Mouse (Mus musculus): ENCODE data around the gene Add1. TPM values are rescaled to one million over a fixed set of nuclear protein-coding genes. Genes with fewer than 3 reads are reported as not detected.
A peak's percentile ranks its signal among the peaks of the same experiment; 100 is the strongest.

The Add1 gene
- polyA plus RNA-seq, 1 experiment from 2014 or later = 224 TPM

GRCm38 (mm10) chr5:34543114-34543513 lies 30.4 kb upstream of the Add1 start:
- no peaks in the 10 kb centered on the region for H3K4me1 ChIP-seq (ENCODE audit: control insufficient read depth, insufficient read depth, low read depth, low read length)
- H3K4me3 ChIP-seq (ENCODE audit: low read length) = no peak overlapping the region
- H3K27me3 ChIP-seq (replicated peaks; ENCODE audit: control insufficient read depth, insufficient read depth, low read length) = no peaks in the 10 kb centered on the region
- WGBS = 52% methylated on average over 4 of the region's 4 CpGs
- ATAC-seq = no peak
- H3K27ac ChIP-seq (ENCODE audit: low read depth, low read length) = no peak overlapping the region
- no peak overlapping the region for H3K9ac ChIP-seq (ENCODE audit: low read depth, low read length)
- no peak overlapping the region for H3K4me2 ChIP-seq (ENCODE audit: low read length)
- no peaks in the 10 kb centered on the region for H3K36me3 ChIP-seq (ENCODE audit: control insufficient read depth, insufficient read depth, low read length)
- H3K9me3 ChIP-seq (ENCODE audit: control insufficient read depth, low read length) = no peaks in the 10 kb centered on the region

GRCm38 (mm10) chr5:34547410-34547809 lies 26.1 kb upstream of the Add1 start:
- Histone ChIP-seq H3K27ac (ENCODE audit: low read depth, low read length) (no peak overlapping the region), H3K36me3 (ENCODE audit: control insufficient read depth, insufficient read depth, low read length) (peaks cover 4% of the 10 kb centered on the region; the same call in 1 of the 2 replicates), H3K9ac (ENCODE audit: low read depth, low read length) (no peak overlapping the region), H3K9me3 (ENCODE audit: control insufficient read depth, low read length) (no peaks in the 10 kb centered on the region), H3K4me2 (ENCODE audit: low read length) (no peak overlapping the region), H3K27me3 (replicated peaks; ENCODE audit: control insufficient read depth, insufficient read depth, low read length) (no peaks in the 10 kb centered on the region), H3K4me1 (ENCODE audit: control insufficient read depth, insufficient read depth, low read depth, low read length) (peaks cover 15% of the 10 kb centered on the region), H3K4me3 (ENCODE audit: low read length) (no peak overlapping the region)
- ATAC-seq = no peak

DNA sequence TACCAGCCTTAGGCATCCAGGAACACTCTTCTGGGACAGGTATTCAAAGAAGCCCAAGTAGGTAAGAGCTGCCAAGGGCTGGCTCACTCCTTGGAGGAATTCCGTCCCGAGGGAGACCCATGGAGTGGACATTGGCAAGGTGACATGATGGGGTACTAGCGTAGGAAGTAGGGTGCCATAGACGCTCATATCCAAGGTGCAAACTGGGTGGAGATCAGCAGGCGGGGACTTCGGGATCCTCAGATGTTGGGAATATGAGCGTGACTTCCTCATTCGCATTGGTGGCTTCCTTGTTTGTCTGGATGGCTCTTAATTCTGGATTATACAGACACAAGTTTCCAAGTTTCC lies 24.4 kb upstream of the Add1 start:
- peak overlapping the region; percentile 66 for H3K4me2 ChIP-seq (ENCODE audit: low read length)
- WGBS = 26% methylated on average over 8 of the region's 8 CpGs
- peaks cover 15% of the 10 kb centered on the region for H3K4me1 ChIP-seq (ENCODE audit: control insufficient read depth, insufficient read depth, low read depth, low read length)
- H3K27ac ChIP-seq (ENCODE audit: low read depth, low read length) = peak overlapping the region; percentile 84; the same call in 1 of the 2 replicates
- H3K9ac ChIP-seq (ENCODE audit: low read depth, low read length) = peak overlapping the region; percentile 97
- ATAC-seq = peak; percentile 32
- H3K27me3 ChIP-seq (replicated peaks; ENCODE audit: control insufficient read depth, insufficient read depth, low read length) = no peaks in the 10 kb centered on the region
- peak overlapping the region; percentile 95 for H3K4me3 ChIP-seq (ENCODE audit: low read length)
- no peaks in the 10 kb centered on the region for H3K9me3 ChIP-seq (ENCODE audit: control insufficient read depth, low read length)
- peaks cover 14% of the 10 kb centered on the region for H3K36me3 ChIP-seq (ENCODE audit: control insufficient read depth, insufficient read depth, low read length)

DNA sequence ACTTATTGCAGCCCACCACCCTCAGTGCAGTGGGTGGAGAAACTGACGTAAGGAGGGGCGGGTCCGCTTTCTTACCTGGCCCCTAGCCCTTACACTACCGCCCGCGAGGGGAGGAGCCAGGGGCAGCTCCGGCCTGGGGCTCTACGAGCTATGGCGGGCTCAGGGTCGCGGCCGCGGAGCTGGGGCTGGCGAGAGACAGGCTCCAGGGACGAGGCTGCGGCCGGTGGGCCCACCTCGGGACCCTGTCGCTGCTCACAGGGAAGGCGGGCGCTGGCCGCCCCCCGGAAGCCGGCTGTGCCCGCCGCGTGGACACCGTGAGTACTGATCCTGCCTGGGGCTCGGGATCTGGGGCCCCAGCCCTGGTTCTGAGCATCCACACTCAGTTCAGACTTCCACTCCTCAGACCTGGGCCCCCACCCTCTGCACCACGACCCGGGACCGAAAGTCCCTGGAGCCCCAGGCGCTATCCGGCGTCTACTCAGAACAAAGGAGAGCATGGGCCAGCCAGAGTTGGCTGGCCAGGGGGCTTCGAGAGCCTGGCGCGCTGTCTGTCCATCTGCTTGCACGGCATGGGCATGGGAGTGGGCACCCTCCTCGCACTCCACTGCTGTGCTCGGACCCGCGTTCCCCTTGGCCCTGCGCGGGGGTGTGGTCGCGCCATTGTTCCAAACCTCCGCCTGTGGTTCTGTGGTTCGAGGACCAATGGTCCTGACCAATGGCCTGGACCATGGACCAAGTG lies 23.8 kb upstream of the Add1 start:
- H3K36me3 ChIP-seq (ENCODE audit: control insufficient read depth, insufficient read depth, low read length) = peaks cover 14% of the 10 kb centered on the region
- peak overlapping the region; percentile 66 for H3K4me2 ChIP-seq (ENCODE audit: low read length)
- H3K9ac ChIP-seq (ENCODE audit: low read depth, low read length) = peak overlapping the region; percentile 97
- H3K27ac ChIP-seq (ENCODE audit: low read depth, low read length) = peak overlapping the region; percentile 84
- H3K4me1 ChIP-seq (ENCODE audit: control insufficient read depth, insufficient read depth, low read depth, low read length) = peaks cover 15% of the 10 kb centered on the region
- no peaks in the 10 kb centered on the region for H3K27me3 ChIP-seq (replicated peaks; ENCODE audit: control insufficient read depth, insufficient read depth, low read length)
- WGBS = under 1% methylated on average over 46 of the region's 49 CpGs
- ATAC-seq = peak; percentile 94
- H3K4me3 ChIP-seq (ENCODE audit: low read length) = peak overlapping the region; percentile 95
- no peaks in the 10 kb centered on the region for H3K9me3 ChIP-seq (ENCODE audit: control insufficient read depth, low read length)

DNA sequence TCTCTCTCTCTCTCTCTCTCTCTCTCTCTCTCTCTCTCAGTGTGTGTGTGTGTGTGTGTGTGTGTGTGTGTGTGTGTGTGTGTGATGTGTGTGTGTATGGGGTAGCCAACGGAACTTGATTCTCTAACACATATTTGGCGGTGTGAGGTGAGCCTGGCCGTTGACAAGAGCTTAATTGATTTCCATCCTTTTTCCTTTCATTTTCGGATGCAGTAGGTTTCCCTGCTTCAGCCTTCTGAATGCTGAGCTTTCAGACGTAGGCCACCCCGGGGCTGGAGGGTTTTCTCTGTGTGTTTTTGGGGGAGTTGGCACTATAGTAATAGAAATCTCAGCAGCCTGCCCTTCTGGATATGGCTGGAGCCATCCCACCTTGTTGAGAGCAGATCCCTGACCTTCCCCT lies 23.2 kb upstream of the Add1 start:
- 12% methylated on average over 6 of the region's 6 CpGs for WGBS
- Histone ChIP-seq H3K27ac (ENCODE audit: low read depth, low read length) (peak overlapping the region; percentile 84; the same call in 1 of the 2 replicates), H3K4me3 (ENCODE audit: low read length) (peak overlapping the region; percentile 95), H3K4me1 (ENCODE audit: control insufficient read depth, insufficient read depth, low read depth, low read length) (peaks cover 15% of the 10 kb centered on the region), H3K4me2 (ENCODE audit: low read length) (peak overlapping the region; percentile 66), H3K9me3 (ENCODE audit: control insufficient read depth, low read length) (no peaks in the 10 kb centered on the region), H3K9ac (ENCODE audit: low read depth, low read length) (peak overlapping the region; percentile 97), H3K36me3 (ENCODE audit: control insufficient read depth, insufficient read depth, low read length) (peaks cover 17% of the 10 kb centered on the region), H3K27me3 (replicated peaks; ENCODE audit: control insufficient read depth, insufficient read depth, low read length) (no peaks in the 10 kb centered on the region)
- peak; percentile 15; the same call in 1 of the 2 replicates for ATAC-seq

DNA sequence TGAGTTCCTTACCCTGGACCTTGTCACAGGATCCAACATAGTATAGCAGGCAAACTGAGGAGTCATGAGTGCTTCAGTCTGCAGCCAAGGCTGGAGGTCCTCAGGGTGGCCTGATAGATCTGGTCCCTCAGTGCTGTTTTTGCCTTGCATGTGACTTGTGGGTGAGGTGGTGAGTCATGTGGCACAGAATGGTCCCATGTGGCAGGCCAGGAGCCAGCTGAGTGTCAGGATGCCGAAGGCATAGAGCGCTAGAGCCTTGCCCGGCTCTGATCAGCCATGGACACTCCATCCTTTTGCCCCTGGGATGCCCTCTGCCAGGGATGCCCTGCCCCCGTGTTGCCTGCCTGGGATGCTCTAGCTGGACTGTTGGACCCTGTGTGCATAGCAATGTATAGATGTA lies 21.6 kb upstream of the Add1 start:
- 88% methylated on average over 4 of the region's 4 CpGs for WGBS

DNA sequence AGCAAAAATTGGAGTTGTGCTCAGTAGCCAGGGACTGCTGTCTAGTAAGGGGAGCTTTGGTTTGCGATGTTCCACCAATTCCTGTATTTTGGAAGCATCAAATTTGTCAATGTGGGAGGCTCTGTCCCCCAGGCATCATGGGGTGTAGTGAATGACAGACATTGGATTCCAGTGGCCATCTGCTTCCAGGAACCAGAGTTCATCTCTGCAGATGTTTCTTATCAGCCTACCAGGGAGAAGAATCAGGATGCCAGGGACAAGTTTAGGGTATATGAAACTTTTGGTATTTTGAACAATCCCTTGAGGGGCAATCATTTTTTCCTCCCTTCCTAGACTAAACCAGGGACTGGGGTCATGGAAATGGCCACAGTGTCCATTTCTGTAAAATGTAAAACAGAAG lies 9.6 kb upstream of the Add1 start:
- Histone ChIP-seq H3K4me3 (ENCODE audit: low read length) (no peak overlapping the region), H3K9ac (ENCODE audit: low read depth, low read length) (no peak overlapping the region), H3K36me3 (ENCODE audit: control insufficient read depth, insufficient read depth, low read length) (peaks cover 31% of the 10 kb centered on the region), H3K4me1 (ENCODE audit: control insufficient read depth, insufficient read depth, low read depth, low read length) (no peaks in the 10 kb centered on the region; the same call in 1 of the 2 replicates), H3K27ac (ENCODE audit: low read depth, low read length) (no peak overlapping the region), H3K4me2 (ENCODE audit: low read length) (no peak overlapping the region), H3K27me3 (replicated peaks; ENCODE audit: control insufficient read depth, insufficient read depth, low read length) (no peaks in the 10 kb centered on the region), H3K9me3 (ENCODE audit: control insufficient read depth, low read length) (no peaks in the 10 kb centered on the region)
- WGBS = 96% methylated on average over 1 of the region's 1 CpGs
- no peak for ATAC-seq

More for the DNA sequence above, 21.6 kb upstream of the Add1 start:
- H3K4me1 ChIP-seq (ENCODE audit: control insufficient read depth, insufficient read depth, low read depth, low read length) = peaks cover 15% of the 10 kb centered on the region
- H3K9ac ChIP-seq (ENCODE audit: low read depth, low read length) = no peak overlapping the region
- 0 out of 2 replicates have a peak overlapping the region, but pooled peaks have one; percentile 7 for H3K27ac ChIP-seq (ENCODE audit: low read depth, low read length)
- peaks cover 24% of the 10 kb centered on the region for H3K36me3 ChIP-seq (ENCODE audit: control insufficient read depth, insufficient read depth, low read length)
- H3K4me2 ChIP-seq (ENCODE audit: low read length) = no peak overlapping the region
- no peak for ATAC-seq
- no peak overlapping the region for H3K4me3 ChIP-seq (ENCODE audit: low read length)
- no peaks in the 10 kb centered on the region for H3K9me3 ChIP-seq (ENCODE audit: control insufficient read depth, low read length)
- H3K27me3 ChIP-seq (replicated peaks; ENCODE audit: control insufficient read depth, insufficient read depth, low read length) = no peaks in the 10 kb centered on the region

DNA sequence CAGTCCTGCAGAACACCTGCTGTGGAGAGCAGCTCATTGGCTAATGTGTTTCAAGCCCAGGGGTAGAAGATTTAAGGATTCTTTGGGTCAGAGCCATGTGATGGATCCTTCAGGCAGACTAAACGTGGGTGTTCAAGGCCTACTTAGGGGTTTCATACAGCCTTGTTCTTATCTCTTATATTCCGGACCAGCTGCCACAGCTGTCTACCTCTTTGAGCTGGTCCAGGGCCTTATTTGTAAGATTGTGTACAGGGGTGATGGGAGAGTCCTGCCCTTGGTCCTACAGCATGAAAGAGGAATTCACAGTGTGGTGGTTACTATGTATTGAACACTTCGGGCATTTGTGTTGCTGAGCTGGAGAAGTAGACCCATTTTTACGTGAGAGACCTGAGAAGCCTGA lies 9.2 kb upstream of the Add1 start:
- H3K9me3 ChIP-seq (ENCODE audit: control insufficient read depth, low read length) = no peaks in the 10 kb centered on the region
- no peak overlapping the region for H3K27ac ChIP-seq (ENCODE audit: low read depth, low read length)
- no peak overlapping the region for H3K9ac ChIP-seq (ENCODE audit: low read depth, low read length)
- no peaks in the 10 kb centered on the region; the same call in 1 of the 2 replicates for H3K4me1 ChIP-seq (ENCODE audit: control insufficient read depth, insufficient read depth, low read depth, low read length)
- H3K36me3 ChIP-seq (ENCODE audit: control insufficient read depth, insufficient read depth, low read length) = peaks cover 27% of the 10 kb centered on the region
- 89% methylated on average over 4 of the region's 4 CpGs for WGBS
- H3K27me3 ChIP-seq (replicated peaks; ENCODE audit: control insufficient read depth, insufficient read depth, low read length) = no peaks in the 10 kb centered on the region
- no peak overlapping the region for H3K4me3 ChIP-seq (ENCODE audit: low read length)
- no peak overlapping the region for H3K4me2 ChIP-seq (ENCODE audit: low read length)
- ATAC-seq = no peak

- 56% methylated on average over 7 of the region's 7 CpGs for WGBS
- H3K4me2 ChIP-seq (ENCODE audit: low read length) = no peak overlapping the region
- no peaks in the 10 kb centered on the region for H3K9me3 ChIP-seq (ENCODE audit: control insufficient read depth, low read length)
- no peaks in the 10 kb centered on the region for H3K27me3 ChIP-seq (replicated peaks; ENCODE audit: control insufficient read depth, insufficient read depth, low read length)
- H3K4me3 ChIP-seq (ENCODE audit: low read length) = no peak overlapping the region
- peak overlapping the region; percentile 6; the same call in 1 of the 2 replicates for H3K27ac ChIP-seq (ENCODE audit: low read depth, low read length)
- H3K9ac ChIP-seq (ENCODE audit: low read depth, low read length) = no peak overlapping the region; the same call in 1 of the 2 replicates
- H3K36me3 ChIP-seq (ENCODE audit: control insufficient read depth, insufficient read depth, low read length) = peaks cover 16% of the 10 kb centered on the region
- ATAC-seq = peak; percentile 32; the same call in 1 of the 2 replicates
- no peaks in the 10 kb centered on the region; the same call in 1 of the 2 replicates for H3K4me1 ChIP-seq (ENCODE audit: control insufficient read depth, insufficient read depth, low read depth, low read length)
These were observed 7.8 kb upstream of the Add1 start for GRCm38 (mm10) chr5:34565545-34566283.

All from hindbrain, embryonic 16.5 days (tissue).